Mouse (Mus musculus) layer of hippocampus, adult 8-10 months (tissue): Measurements from ENCODE around the gene Mtf2. TPM values are rescaled to one million over a fixed set of nuclear protein-coding genes. Genes with fewer than 3 reads are reported as not detected.
A peak's percentile ranks its signal among the peaks of the same experiment; 100 is the strongest.
"Not testable (repeated sequence)": the region's sequence is repeated elsewhere in the genome, so short reads cannot be mapped to it uniquely, and the experiment has no call there.

Experiments
- DNase-seq, 2 experiments: peaks; one replicate each; pipeline ENCODE4 v3.0.0; 2022; ENCODE audit warnings: low spot score in 2 of 2
- total RNA-seq, 4 experiments: library from RNA; stranded (reverse); gene quantifications; 2 replicates each; pipeline ENCODE4 v1.2.4; 2022

Mtf2 gene
- 10 to 100 TPM; 52.9 to 64.2 (median 58.8) TPM for total RNA-seq

- peak; percentile 91 to 98 for DNase-seq
These were observed at the start of gene Mtf2 for GRCm38 (mm10) chr5:108065465-108066411. Gene Mtf2 (plus strand): TSS chr5:108065674.

DNA sequence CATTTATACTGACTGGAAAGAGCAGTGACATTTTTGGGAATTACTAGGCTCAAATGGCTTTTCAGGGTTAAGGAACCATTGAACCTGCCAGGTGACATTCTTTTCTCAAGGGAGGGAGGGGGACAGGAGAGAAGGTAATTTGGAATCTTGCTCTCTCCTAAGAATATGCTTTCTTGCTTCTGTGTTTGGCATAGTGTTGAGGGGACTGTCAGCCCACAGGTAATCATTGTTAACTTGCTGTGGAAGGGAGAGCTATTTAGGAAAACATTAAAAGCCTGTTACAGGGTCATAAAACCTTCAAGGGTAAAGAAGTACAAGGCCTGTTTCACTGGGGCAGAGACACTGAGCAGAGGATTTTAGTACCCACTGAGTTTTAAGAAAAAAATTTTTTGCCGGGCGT, 48.2 kb upstream of the Mtf2 start:
- no peak for DNase-seq

GRCm38 (mm10) chr5:108019367-108019766, 46.1 kb upstream of the Mtf2 start:
- no peak for DNase-seq

- DNase-seq, result no peak
These were observed 44.1 kb upstream of the Mtf2 start for GRCm38 (mm10) chr5:108021346-108021745.

- no peak for DNase-seq
These were observed 37.2 kb upstream of the Mtf2 start for GRCm38 (mm10) chr5:108028230-108028629.

GRCm38 (mm10) chr5:108028797-108029536, 36.5 kb upstream of the Mtf2 start:
- peak; percentile 13 to 21 for DNase-seq

- DNase-seq, result no peak
These were observed 35.5 kb upstream of the Mtf2 start for GRCm38 (mm10) chr5:108029968-108030367.

DNA sequence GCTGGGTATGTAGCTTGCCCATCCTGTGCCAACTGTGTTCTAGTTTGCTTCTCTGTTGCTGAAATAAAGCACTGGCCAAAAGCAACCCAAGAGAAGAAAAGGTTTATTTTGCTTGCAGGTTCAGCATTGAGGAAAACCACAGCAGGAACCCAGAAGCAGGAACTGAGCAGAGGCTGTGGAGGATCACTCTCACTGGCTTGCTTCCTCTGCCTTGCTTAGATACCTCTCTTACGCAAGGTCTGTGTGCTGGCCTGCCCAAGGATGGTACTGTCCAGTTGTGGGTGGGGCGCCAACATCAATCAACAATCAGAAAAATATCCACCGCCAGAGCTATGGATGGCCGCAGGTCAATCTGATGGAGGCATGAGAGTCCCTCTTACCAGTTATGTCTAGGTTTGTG, 34.2 kb upstream of the Mtf2 start:
- no peak for DNase-seq

DNA sequence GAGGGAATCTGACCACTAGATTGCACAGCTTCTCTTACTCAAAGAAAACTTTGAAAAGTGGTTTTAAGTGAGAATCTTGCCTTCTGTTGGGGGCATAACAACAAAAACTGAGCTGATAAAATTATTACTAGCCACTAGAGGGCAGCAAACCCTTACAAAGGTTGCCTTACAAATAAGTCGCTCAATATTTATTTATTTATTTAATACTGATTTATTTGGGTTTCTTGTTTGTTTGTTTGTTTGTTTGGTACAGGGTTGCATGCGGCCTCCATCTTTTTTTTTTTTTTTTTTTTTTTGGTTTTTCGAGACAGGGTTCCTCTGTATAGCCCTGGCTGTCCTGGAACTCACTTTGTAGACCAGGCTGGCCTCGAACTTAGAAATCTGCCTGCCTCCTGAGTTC, 31.3 kb upstream of the Mtf2 start:
- DNase-seq, result no peak

GRCm38 (mm10) chr5:108035523-108035922, 30.0 kb upstream of the Mtf2 start:
- DNase-seq, result no peak

GRCm38 (mm10) chr5:108042061-108042460, 23.4 kb upstream of the Mtf2 start:
- no peak for DNase-seq

DNA sequence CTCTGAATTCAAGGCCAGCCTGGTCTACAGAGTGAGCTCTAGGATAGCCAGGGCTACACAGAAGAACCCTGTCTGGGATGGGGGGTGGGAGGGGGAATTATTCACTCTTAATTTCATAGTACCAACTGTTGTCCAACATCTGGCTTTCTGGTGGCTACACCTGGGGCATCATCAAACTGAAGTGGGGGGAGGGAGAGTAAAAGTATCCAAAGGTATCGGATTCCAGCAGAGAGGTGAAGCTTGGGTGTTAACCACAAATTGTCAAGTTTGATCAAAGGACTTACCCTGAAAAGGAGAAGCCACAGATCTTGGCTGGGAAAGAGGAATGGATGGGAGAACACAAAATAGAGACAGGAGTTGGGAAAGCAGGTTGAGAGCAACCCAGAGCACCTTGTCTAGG, 21.6 kb upstream of the Mtf2 start:
- no peak for DNase-seq

DNA sequence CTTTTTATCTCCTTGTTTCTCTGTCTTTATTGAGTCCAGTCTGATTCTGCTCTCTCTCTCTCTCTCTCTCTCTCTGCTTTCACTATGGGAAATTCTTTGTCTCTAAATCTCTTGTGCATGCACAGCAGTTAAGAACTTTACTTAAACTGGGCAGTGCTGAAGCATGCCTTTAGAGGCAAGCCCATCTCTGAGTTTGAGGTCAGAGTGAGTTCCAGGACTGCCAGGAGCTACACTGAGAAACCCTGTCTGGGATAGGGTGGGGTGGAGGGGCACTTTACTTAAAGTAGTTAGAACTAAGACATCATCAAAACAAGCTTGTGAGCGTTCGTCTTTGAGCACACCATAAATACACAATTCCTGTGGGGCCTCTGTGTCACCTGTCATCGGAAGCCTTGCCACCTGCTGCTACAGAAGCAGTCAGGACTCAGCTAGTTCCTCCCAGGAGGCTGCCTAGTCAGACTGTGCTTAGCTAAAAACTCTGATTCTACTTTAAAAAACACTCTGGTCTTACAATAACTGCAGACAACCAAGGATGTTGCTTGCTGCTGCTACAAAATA, 15.7 kb upstream of the Mtf2 start:
- DNase-seq, result no peak

GRCm38 (mm10) chr5:108051026-108051425, 14.4 kb upstream of the Mtf2 start:
- DNase-seq, result no peak

DNA sequence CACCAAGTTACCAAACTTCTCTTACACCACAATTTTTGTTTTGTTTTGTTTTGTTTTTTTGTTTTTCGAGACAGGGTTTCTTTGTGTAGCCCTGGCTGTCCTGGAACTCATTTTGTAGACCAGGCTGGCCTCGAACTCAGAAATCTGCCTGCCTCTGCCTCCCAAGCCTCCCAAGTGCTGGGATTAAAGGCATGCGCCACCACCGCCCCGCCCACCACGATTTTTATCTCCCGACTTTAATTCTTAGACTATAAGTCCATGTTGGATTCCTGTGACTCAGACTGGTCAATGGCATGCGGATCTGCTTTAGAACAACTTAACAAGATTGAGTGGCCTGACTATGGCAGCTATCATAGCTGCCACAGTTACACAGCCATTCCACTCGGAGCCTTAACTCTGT, 13.7 kb upstream of the Mtf2 start:
- not testable (repeated sequence) for DNase-seq

DNA sequence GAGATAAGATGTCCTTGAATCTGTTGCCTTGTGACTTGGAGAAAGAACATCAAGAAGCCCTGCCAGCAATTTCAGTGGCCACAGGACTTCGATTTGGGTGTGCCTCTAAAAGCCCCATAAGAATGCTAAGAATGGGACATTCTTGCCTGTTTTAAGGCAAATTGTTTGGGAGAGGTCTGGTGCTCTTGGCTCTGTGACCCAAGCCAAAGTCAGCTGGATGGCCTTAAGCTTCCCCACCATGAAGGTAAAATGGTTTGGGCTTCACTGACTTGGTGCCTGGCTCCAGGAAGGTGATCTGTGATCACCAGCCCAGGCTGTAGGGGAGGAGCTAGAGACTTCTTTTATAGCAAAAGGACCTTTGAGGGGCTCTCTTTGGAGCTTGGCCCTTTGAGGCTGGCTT, 13.3 kb upstream of the Mtf2 start:
- DNase-seq, result no peak

DNA sequence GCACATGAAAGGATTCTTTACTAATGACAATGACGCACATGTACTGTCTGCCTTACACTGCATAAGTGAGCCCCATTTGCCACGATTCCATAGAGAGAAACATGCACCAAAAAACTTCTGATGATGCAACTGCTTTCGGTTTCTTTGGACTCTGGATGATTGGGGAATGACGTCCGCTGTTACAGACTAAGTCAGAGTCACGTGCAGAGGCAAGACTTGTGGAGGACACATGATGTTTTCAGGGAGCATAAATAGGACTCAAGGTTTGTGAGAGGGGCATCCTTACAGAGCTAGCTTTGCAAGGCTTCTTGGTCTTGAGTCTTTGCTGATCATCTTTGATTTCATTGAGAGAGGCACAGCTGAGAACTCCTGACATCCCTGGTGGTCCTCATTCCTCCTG, 11.9 kb upstream of the Mtf2 start:
- no peak for DNase-seq

DNA sequence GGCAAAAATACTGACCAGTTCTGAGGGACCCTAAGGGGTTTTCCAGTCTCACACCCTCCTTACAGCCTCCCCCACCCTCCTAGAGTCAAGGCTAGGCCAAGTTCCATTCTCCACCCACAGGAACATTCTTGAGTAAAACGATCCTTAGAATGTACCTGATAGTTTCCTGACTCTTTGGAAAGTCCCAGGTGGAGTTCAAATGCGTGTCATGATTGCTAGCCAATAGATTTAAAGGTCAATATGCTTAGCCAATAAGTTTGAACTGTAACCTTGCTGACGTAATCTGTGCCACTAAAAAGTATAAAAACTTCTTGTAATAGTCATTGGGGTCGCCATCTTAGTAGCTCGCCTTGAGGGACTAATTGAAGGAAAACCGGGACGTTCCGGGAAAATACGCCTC, 5.1 kb upstream of the Mtf2 start:
- DNase-seq, result no peak

- no peak for DNase-seq
These were observed 6.8 kb downstream of the Mtf2 start for GRCm38 (mm10) chr5:108072301-108072700.

- no peak for DNase-seq
These were observed 10.8 kb downstream of the Mtf2 start for GRCm38 (mm10) chr5:108076241-108076640.

GRCm38 (mm10) chr5:108076833-108077540, 11.5 kb downstream of the Mtf2 start:
- no peak for DNase-seq

DNA sequence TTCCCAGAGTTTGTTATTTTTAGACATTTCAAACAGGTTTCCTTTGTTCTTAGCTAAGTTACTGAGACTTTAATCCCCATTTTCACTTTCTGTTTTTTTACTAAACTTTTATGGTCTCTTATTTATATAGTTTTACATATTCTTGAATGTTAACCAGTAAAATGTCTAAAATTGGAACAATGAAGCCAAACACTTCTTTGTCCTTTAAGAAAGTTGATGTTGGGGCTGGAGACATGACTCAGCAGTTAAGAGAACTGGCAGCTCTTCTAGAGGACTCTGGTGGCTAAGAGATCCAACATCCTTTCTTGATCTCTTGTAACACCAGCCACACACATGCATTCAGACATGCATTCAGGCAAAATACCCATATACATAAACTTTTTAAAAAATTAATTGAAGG, 14.1 kb downstream of the Mtf2 start:
- no peak for DNase-seq
